Mouse (Mus musculus) adrenal gland, postnatal 4 days (tissue): ENCODE results near the gene Zfp108. TPM values are rescaled to one million over a fixed set of nuclear protein-coding genes. Genes with fewer than 3 reads are reported as not detected.

Experiments used
- DNase-seq, 2 experiments: peaks; one replicate each; pipeline ENCODE4 v3.0.0; 2021 to 2022; ENCODE audit warnings: low spot score in 2 of 2, mixed read lengths in 2 of 2
- total RNA-seq, 2 experiments: library from RNA; stranded (reverse); gene quantifications; 2 replicates each; pipeline ENCODE4 v1.2.3; 2021

Zfp108 gene
- total RNA-seq, 2 experiments from 2014 or later: 3.9 to 4.2 TPM

- DNase-seq: no peak
Observed at GRCm38 (mm10) chr7:24280031-24280857, 25.6 kb downstream of the Zfp108 start.

GRCm38 (mm10) chr7:24280858-24281145 is 26.2 kb downstream of the Zfp108 start:
- no peak for DNase-seq

DNA sequence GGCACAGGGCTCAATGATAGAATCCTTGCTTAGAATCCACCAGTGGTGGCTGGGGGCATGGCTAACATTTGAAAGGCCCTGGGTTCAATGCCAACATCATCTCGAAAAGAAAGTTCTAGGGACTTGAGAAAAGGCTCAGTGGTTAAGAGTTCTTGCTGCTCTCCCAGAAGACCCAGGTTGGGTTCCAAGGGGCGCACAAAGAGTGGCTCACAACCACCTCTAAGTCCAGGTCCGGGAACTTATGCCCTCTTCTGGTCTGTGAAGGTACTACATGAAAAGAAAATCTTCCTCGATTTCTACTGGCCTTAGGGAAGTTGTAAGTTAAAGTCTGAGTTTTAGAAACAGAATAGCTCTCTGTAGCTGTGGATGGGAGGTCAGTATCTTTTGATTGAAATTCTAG is 31.5 kb downstream of the Zfp108 start:
- no peak for DNase-seq

GRCm38 (mm10) chr7:24286916-24287315 is 32.3 kb downstream of the Zfp108 start:
- no peak for DNase-seq

DNA sequence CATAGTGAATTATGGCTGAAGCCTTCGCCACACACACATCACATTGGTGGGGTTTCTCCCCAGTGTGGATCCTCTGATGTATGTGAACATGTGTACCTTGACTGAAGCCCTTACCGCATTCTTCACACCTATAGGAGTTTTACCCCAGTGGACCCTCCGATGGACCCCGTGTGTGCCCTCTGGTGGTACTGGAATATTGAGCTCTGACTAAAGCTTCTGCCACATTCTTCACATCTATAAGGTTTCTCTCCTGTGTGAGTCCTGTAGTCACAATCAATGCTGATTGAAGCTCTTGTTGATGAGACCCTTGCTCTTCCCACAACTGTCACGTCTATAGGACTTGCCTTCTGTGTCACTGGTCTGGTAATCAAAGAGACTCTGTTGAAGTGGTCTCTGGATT is 33.1 kb downstream of the Zfp108 start:
- no peak for DNase-seq

DNA sequence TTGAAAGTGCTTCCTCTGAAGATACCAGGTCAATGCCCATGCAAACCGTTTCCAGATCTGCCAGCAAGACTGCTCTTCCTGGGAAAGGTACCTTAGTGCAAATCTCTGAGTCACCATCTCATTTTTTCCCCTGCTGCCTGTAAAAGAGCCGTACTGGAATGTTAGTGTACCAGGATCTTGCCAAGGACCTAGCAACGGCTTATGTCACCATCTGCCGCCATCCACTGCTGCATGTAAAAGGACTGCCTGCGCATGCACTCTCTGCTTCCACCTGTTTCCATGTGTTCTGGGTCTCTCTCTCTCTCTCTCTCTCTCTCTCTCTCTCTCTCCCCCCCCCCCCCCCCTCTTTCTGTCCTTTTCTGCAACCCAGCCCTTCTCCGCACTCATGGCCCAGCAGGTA is 33.9 kb downstream of the Zfp108 start:
- no peak for DNase-seq

- no peak for DNase-seq
Observed at GRCm38 (mm10) chr7:24290106-24290693, 35.6 kb downstream of the Zfp108 start.

GRCm38 (mm10) chr7:24291387-24292090 is 36.9 kb downstream of the Zfp108 start:
- no peak for DNase-seq

- no peak for DNase-seq
Observed at GRCm38 (mm10) chr7:24293061-24293851, 38.7 kb downstream of the Zfp108 start.

DNA sequence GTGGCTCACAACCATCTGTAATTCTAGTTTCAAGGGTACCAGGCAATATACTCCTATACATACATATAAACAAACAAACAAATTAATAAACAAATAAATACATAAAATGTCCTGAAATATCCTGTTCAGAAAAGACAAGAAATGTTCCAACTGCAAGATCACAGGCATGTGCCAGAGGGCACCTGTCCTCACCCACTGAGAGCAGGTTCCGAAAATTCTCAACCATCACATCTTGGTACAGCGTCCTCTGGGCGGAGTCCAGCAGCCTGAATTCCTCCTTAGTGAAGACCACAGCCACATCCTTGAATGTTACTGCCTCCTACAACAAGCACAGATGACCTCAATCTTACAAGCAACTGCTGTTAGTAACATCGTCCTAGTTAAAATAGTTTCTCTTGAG is 40.2 kb downstream of the Zfp108 start:
- no peak for DNase-seq

- DNase-seq: no peak
Observed at GRCm38 (mm10) chr7:24295376-24295775, 40.8 kb downstream of the Zfp108 start.

GRCm38 (mm10) chr7:24296386-24296785 is 41.8 kb downstream of the Zfp108 start:
- no peak for DNase-seq

DNA sequence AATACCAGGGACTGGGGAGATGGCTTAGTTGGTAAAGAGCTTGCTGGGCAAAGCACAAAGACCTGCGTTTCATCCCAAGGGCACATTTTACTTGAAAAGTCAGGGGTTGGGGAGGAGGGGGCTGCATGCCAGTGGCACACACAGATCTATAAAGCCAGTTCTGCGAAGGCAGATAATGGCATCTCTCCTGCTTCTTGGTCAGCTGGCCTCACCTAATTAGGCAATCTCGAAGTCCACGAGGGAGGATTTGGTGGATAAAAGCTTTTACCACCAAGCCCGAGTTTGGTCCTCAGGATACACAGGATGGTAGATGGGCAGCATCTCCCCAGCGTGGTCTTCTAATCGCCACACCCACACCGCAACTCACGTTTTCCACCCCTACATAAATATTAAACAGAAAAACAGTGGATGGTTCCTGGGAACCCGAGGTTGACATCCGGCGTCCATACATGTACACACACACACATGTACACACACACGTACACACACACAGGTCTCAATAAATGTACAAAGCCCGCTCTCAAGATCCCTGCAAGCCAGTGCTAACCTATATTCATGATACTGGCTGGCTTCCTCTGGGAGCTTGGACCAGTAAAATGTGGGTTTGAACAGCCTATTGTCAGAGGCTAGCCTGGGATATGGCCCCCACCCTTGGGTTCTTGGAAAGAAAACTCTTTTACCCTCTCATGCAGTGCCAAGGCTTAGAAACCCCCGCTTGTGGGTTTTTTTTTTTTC is 42.9 kb downstream of the Zfp108 start:
- no peak for DNase-seq

DNA sequence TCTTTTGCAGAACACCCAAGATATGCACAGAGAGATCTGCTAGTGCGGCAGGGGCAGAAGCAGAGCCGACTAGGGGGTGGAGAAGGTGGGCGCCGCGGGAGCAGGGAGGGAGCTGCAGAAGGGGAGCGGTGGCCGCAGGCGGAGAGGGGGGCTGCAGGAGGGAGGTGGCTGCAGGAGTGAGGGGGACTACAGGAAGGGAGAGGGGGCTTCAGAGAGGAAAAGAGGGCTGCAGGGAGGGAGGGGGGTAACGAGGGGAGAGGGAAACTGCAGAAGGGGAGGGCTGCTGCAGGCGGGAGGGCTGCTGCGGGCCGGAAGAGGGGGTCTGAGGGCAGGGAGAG is 44.0 kb downstream of the Zfp108 start:
- no peak for DNase-seq

GRCm38 (mm10) chr7:24298973-24299708 is 44.5 kb downstream of the Zfp108 start:
- DNase-seq: peak; percentile 27 to 50

DNA sequence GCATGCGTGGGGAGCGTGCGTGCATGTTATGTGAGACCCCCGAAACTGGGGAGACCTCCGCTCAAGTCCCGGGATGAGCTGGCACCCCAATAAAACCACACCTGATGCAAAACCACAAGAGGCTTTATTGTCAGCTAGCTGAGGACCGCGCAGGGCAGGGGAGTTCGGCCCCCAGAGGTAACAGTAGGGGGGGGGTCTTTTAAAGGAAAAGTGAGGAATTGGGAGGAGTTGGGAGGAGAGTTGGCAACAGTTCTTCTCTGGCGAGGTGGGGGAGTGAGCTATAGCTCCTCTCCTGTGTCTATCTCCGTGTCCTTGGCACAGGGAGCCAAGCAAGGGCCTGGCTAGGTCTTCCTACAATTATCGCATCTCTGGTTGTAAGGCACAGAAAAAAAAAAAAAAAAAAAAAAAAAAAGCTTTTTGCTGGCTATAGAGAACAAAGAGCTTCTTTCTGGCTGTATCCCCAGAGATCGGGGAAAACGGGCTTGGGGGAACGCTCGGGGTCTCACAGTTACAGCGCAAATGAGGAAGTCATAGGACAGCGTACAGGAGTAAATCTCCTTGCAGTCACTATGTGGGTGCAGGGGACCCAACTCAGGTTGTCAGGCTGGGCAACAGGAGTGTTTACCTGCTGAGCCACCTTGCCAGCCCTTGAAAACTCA is 45.4 kb downstream of the Zfp108 start:
- DNase-seq: no peak

GRCm38 (mm10) chr7:24300771-24301282 is 46.2 kb downstream of the Zfp108 start, which contains the start of gene Zfp61:
Gene Zfp61 (minus strand): TSS chr7:24301232.
- DNase-seq: no peak
